Mouse (Mus musculus) brown adipose tissue, adult 24 weeks (tissue): ENCODE measurements at regions not wholly inside any gene's neighbourhood (a gene's known extent, or its start where the extent isn't known, plus 50 kb on each side); places are given as distances from the start of the nearest gene placed in this dataset.
"Not testable (repeated sequence)": the region's sequence is repeated elsewhere in the genome, so short reads cannot be mapped to it uniquely, and the experiment has no call there.

ENCODE experiments used
- H3K27ac ChIP-seq: fragments of 200-500 bp; replicated peaks from 2 replicates; pipeline ENCODE4 v1.5.1; 2012; ENCODE audit warnings: low read depth, mild to moderate bottlenecking, low read length
- H3K4me1 ChIP-seq: fragments of 200-500 bp; 2 replicates; pipeline ENCODE4 v1.6.1; 2012; ENCODE audit warnings: low read length, mixed read lengths; ENCODE audit not compliant: control insufficient read depth, insufficient read depth, insufficient read length
- H3K4me3 ChIP-seq: fragments of 200-500 bp; 2 replicates; pipeline ENCODE4 v1.5.1; 2012; ENCODE audit warnings: low read depth, mild to moderate bottlenecking, low read length, moderate library complexity; ENCODE audit not compliant: insufficient read depth

DNA sequence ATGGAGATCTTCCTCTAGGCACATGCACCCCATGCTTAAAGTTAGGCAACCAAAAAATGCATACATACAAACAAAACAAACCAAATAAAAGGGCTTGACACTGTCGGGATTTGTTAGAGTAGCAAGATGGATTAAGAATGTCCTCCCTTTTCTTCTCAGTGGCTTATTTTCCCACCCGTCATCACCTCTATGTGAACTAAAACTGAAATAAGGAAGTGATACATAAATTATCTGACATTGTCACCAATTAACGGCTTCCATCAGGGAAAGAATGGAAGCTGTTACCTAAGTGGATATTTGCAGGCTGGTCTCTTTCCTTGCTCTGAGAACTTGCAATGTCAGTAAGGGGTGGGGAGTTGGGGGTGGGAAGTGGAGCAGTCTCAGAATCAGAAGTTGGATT lies 541.5 kb downstream of the Diaph3 start:
- no peak overlapping the region for H3K4me3 ChIP-seq

DNA sequence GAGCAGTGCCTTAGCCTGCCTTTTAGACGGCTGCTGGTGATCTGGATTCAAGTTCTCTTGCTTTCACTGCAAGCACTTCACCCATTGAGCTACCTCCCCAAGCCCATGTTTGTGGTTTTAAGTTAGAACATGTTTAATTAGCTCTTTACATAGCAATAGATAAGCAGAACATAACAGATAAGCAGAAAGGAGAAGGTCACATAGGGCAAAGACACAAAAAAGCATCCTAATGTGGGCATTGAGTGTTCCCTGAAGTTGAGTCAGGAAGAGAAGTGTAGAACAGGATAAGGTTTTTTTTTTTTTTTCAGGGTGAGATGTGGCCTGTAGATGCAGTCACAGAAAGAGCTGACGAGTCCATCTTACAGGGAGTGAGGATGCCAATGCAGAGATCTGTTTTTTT lies 552.5 kb downstream of the Diaph3 start:
- no peaks in the 10 kb centered on the region for H3K4me1 ChIP-seq
- H3K27ac ChIP-seq, result no peak overlapping the region
- H3K4me3 ChIP-seq, result no peak overlapping the region

More for the DNA sequence above, 541.5 kb downstream of the Diaph3 start:
- H3K27ac ChIP-seq, result no peak overlapping the region
- no peaks in the 10 kb centered on the region for H3K4me1 ChIP-seq

DNA sequence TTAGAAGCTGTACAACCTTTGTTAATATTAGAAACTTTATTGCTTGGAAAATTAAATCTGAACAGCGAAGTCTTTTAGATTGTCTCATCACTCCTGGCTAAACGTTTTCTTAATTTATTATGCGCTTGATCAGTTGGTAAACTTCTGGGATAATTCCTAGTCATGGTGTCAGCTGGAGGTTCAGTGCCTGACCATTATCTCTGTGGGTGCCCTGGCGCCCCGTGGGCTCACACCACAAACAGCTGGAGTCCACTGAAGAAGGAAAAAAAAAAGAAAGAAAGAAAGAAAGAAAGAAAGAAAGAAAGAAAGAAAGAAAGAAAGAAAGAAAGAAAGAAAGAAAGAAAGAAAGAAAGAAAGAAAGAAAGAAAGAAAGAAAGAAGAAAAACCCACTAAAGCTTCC lies 555.1 kb downstream of the Diaph3 start:
- H3K4me3 ChIP-seq, H3K4me1 ChIP-seq, H3K27ac ChIP-seq: not testable (repeated sequence)

DNA sequence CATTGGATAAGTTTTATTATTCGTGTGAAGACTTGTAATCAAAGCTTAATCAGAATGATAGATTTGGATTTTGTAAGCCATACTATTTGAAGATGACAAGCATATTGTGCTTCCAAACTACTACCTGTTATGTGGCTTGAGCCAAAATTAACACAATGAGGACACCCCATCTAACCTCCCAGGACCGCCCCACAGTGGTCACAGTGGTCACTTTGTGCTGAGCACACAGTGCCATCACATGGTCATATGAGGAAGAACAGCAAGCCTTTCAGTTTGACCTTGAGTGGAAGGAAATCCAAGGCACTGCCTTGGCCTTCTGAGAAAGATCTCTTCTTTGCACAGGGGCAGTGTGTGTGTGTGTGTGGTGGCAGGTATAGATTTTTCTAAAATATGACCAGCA lies 578.3 kb downstream of the Diaph3 start:
- Histone ChIP-seq H3K4me1 (no peaks in the 10 kb centered on the region), H3K4me3 (no peak overlapping the region), H3K27ac (no peak overlapping the region)

DNA sequence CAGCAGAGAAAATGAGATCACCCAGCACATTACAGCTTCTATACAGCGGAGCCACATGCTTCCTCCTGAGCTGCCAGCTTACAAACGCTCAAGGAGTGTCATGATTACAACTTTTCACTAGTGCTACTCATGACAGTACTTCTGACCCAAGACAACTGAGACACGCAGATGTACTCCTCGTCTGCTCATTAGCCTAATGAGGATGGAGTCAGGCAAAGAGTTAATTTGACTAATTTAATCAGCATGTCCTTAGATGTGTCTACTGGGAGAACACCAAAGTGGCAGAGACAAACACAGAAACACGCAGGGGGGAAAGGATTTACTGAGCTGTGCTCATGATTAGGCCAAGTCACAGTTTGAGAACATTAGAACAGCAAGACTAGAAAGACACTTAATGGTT lies 603.0 kb downstream of the Diaph3 start:
- H3K4me3 ChIP-seq, result no peak overlapping the region
- no peak overlapping the region for H3K27ac ChIP-seq
- peaks cover 2% of the 10 kb centered on the region; the same call in 1 of the 2 replicates for H3K4me1 ChIP-seq

DNA sequence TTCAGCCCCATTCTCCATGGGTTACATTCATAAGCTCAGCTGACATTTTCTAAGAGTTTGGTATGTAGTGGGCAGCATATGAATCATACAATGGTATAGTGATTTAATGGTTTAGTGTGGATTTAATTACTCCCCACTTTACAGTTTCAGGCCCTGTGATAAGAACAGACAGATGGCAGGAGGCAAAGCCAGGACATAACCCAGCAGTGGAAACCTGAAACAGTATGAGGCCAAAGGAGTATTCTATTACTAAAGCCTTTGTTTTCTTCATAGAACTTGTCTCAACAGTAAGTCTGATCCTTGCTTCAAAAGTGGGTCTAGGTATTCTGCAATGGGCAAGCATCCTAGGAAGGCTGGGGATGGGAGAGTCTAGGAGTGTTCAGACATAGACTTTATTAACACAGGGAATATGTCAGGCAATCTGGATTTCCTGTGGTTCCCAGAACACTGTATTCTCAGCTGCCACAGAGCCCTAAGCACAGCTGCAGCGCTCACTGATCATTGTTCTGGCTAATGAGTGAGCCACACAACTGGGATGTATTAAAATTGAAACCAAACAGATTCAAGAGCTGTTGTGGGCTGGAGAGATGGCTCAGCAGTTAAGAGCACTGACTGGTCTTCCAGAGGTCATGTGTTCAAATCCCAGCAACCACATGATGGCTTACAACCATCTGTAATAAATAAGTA lies 604.6 kb downstream of the Diaph3 start:
- Histone ChIP-seq H3K4me1 (peaks cover 2% of the 10 kb centered on the region; the same call in 1 of the 2 replicates), H3K27ac (no peak overlapping the region), H3K4me3 (no peak overlapping the region)

DNA sequence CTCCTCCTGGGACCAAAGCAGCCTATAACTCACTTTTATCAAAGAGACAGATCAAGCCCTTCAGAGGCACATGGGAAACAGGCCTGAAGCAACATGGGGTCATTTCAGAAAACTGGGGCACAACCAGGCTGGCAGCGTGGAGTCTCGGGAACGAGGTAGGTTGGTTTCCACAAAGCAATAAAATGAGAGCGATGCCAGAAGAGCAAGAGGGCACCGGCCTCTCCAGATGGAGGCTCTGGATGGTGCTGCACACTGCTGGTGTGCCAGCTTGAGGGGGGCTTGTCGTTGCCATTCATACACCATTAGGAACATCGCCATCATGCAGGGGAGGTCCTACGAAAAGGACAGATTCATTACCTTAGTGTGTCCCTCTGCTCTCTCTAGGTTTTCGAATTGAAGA lies 630.6 kb downstream of the Diaph3 start:
- Histone ChIP-seq H3K4me1 (no peaks in the 10 kb centered on the region), H3K27ac (no peak overlapping the region), H3K4me3 (no peak overlapping the region)

DNA sequence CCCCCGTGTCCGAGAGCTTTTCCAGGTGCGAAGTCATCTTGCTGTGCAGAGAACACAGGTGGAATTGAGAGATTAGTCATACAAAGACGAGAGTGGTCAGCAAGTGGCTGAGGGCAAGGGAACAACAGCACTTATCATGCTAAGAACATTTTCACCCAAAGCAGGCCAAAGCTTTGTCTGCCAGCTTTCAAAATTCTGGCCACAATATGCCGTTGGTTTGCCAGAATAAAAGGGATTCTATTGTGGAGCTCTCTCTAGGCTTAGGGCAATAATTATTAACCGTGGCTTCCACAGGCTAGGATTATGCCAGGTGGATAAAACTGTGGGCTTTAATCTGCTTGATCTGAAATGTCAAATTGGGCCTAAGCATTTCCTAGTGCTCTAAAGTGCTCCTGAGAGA lies 631.3 kb downstream of the Diaph3 start:
- H3K27ac ChIP-seq, result no peak overlapping the region
- H3K4me3 ChIP-seq, result no peak overlapping the region
- H3K4me1 ChIP-seq, result no peaks in the 10 kb centered on the region

DNA sequence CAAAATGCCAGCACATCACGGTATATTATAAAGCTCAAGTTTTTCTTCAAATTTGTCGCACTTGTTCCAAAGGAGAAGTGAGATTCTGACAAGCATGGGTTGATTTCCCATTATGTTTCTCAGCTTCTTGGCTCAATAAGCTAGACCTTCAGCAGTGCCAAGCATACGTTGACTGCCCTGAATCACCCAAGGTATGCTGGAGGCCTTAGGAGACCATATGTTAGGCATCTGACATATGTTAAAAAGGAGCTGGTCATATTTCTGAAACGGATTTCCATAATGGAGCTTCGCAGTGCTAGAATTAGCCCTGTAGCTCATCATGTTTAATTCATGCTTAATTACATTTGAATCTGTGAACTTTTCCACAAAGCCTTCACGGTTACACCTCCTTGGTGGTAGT lies 634.7 kb downstream of the Diaph3 start:
- Histone ChIP-seq H3K4me1 (no peaks in the 10 kb centered on the region), H3K27ac (no peak overlapping the region), H3K4me3 (no peak overlapping the region)

DNA sequence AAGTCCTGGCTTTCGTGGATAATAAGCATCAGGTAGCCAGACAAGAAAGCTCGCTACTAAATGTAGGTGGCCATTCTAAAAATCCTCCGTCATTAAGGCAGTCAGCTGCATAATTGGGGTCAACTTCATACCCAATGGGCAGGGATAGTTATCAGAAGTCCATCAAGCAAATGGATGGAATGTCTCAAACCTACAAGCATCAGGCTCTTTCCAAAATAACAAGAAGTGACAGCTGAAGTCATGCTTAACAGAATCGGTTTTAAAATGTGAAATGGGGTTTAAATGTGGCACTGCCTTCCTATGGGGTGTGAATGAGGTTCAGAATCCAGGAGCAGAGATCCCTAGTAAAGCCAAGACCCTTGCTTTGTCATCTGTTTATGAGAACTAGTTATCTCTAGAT lies 650.2 kb downstream of the Diaph3 start:
- no peak overlapping the region for H3K27ac ChIP-seq
- no peaks in the 10 kb centered on the region for H3K4me1 ChIP-seq
- no peak overlapping the region for H3K4me3 ChIP-seq

DNA sequence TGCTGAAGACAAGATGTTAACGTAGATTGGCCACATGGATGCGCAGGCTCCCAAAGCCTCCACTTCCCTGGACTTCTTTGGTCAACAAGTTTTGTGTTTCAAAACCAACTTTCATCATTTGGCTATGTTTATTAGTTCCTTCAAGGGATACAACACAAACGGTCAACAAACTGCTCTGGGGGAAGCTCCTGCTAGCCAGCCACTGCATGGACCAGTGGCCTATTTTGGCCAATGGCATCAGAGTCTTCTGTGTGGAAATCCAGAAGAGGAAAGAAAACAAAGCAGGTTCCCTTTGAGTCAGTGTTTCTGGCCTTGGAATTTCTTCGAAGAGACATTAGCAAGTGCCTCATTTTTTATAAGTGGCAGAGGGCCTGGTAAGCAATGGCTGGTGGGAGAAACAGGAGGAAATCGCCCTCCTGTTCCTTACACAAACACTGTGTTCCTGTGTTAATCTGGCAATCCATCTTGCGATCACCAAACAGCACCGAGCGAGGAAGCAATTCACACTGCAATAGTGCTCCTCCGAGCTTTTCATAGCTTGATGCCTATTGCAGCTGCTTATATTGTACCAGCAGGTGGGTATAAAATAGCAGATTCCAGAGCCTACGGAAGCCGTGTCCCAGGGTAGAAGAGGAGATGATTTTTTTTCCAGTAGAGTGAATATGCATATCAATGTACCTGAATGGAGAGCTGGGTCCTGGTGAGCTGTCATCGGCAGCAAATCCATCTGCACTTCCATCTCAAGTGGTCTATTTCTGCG lies 651.0 kb downstream of the Diaph3 start:
- H3K4me3 ChIP-seq, result no peak overlapping the region
- H3K27ac ChIP-seq, result no peak overlapping the region
- H3K4me1 ChIP-seq, result no peaks in the 10 kb centered on the region

DNA sequence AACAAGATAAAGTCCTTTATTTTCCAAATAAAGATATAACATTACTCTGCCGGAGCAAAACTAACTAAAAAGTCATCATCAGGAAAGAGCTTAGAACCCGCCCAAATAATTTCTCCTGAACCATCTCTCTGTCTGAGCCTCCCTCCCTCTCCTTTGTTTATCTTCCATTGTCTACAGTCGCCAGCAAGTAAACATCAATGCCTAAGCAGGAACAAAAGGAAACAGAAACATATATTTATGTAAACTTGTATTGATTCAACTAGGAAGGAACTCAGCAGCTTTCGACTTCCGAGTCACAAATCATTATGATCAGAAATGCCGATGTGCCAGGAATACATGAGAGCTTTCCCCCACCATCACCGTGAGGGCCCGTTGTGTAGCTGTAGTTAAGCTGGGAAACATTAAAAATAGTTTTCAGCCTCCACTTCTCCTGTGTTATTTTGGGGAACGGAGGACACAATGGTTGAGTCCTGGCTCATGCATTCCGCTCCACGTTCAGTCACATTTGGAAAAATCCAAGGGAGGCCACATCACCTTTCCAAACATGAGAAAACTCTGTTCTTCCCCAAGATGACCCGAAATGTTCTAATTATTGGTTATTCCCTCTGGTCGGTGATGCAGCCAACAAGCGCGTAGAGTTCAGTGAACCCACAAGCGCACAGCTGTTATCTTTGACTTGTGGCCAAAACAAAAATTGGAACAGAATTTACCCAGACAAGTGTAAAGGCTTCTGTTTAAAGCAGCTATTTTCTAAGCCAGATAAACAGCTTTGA lies 651.8 kb downstream of the Diaph3 start:
- H3K27ac ChIP-seq, result no peak overlapping the region
- no peaks in the 10 kb centered on the region for H3K4me1 ChIP-seq
- no peak overlapping the region for H3K4me3 ChIP-seq

DNA sequence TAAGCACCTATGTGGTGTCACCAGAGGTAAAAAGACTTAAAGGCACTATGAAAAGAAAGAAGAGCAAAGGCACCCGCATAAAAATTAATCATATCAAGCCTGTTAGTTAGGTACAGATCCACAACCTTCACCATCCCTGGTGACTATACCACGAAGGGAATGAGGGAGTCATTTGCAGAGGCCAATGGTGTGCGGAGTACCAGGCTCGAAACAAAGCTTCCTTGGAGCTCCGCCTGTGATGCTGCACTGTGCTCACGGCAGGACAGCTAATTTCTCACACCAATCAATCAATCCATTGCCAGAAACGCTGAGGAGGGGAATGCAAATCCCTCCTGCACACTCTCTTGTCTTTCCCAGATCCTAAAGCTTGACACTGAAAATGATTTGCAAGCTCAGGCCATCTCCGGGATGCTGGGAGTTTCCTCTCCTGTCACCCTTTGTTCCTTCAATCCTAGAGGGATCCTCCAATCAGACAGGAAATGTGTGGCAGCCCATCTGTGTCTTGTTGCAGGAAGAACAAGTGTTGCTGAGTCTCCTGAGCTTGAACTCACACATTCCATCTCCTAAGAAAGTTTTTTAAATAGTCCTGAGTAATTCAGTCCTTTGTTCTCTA lies 653.6 kb downstream of the Diaph3 start:
- no peak overlapping the region for H3K27ac ChIP-seq
- no peaks in the 10 kb centered on the region for H3K4me1 ChIP-seq
- H3K4me3 ChIP-seq, result no peak overlapping the region

DNA sequence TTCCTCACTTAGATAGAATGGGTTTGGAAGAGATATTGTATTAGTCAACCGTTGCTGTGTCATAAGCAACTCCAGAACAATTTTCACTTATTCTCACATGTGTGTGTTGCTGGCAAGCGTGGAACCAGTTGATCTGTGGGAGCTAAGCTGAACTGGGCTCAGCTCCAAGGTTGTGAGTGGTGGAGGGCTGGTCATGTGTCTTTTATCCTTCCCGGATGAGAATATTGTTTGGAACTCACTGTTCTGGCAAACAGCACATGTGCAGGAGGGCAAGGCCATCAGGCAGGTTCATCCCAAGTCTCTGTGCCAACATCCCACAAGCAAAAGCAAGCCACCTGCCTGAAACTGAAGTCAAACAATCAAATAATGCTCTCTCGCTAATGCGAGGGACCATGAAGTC lies 656.8 kb downstream of the Diaph3 start:
- no peak overlapping the region for H3K27ac ChIP-seq
- no peaks in the 10 kb centered on the region for H3K4me1 ChIP-seq
- no peak overlapping the region for H3K4me3 ChIP-seq

DNA sequence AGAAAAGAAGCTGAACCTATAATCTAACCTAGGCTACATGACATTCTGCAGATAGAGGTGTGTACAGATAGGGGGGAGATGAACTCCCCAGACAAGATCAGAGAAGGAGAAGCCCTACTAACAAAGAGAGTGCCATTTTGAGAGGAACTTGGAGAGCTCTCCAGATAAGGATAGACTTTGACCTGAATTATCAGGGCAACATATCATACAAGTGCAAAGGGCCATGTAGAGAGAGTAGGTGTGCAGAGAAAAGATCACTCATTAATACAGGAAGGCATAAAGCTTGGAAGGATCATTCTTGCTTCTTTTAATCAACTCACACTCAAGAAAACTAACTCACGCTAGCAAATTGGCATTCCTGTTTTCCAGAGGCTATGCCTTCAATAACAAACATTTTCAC lies 667.4 kb downstream of the Diaph3 start:
- peaks cover 6% of the 10 kb centered on the region; the same call in 1 of the 2 replicates for H3K4me1 ChIP-seq
- H3K27ac ChIP-seq, result no peak overlapping the region
- no peak overlapping the region for H3K4me3 ChIP-seq
